Mouse (Mus musculus) liver, adult 2 months (tissue): ENCODE results near the gene Myl6. TPM values are rescaled to one million over a fixed set of nuclear protein-coding genes. Genes with fewer than 3 reads are reported as not detected.

ENCODE experiments used
- DNase-seq: peaks from one replicate; pipeline ENCODE4 v3.0.0-alpha.2; 2011; ENCODE audit warnings: low read depth, low spot score; ENCODE audit errors: extremely low read depth
- H3K27ac ChIP-seq: fragments of 200-500 bp; replicated peaks from 2 replicates; pipeline ENCODE4 v1.5.1; 2012; ENCODE audit warnings: low read depth, mild to moderate bottlenecking, control low read depth, inconsistent platforms, low read length; ENCODE audit not compliant: insufficient read depth
- H3K27me3 ChIP-seq: fragments of 200-500 bp; 2 replicates; pipeline ENCODE4 v1.6.1; 2012; ENCODE audit warnings: mild to moderate bottlenecking, moderate library complexity, low read length, inconsistent platforms; ENCODE audit not compliant: control insufficient read depth, insufficient read depth
- H3K36me3 ChIP-seq: fragments of 200-500 bp; 2 replicates; pipeline ENCODE4 v1.6.1; 2012; ENCODE audit warnings: low read length, inconsistent platforms; ENCODE audit not compliant: control insufficient read depth, insufficient read depth
- H3K4me1 ChIP-seq: fragments of 200-500 bp; 2 replicates; pipeline ENCODE4 v1.6.1; 2011; ENCODE audit warnings: low read length; ENCODE audit not compliant: control insufficient read depth, insufficient read depth
- H3K4me3 ChIP-seq: fragments of 200-500 bp; 2 replicates; pipeline ENCODE4 v1.5.1; 2011; ENCODE audit warnings: low read depth, mild to moderate bottlenecking, control low read depth, low read length, moderate library complexity; ENCODE audit not compliant: insufficient read depth
- H3K79me2 ChIP-seq: fragments of 200-500 bp; 2 replicates; pipeline ENCODE4 v1.6.1; 2012; ENCODE audit warnings: inconsistent platforms, mild to moderate bottlenecking, low read length, moderate library complexity; ENCODE audit not compliant: control insufficient read depth, insufficient read depth
- H3K9ac ChIP-seq: fragments of 200-500 bp; 2 replicates; pipeline ENCODE4 v1.6.1; 2012; ENCODE audit warnings: low read depth, mild to moderate bottlenecking, control low read depth, inconsistent platforms, low read length
- CTCF ChIP-seq: fragments of 200-500 bp; IDR thresholded peaks from 2 replicates; pipeline ENCODE4 v1.5.1; 2011; ENCODE audit warnings: low read depth, low read length, control low read depth
- POLR2A ChIP-seq: fragments of 200-500 bp; IDR thresholded peaks from 2 replicates; pipeline ENCODE4 v1.6.1; 2011; ENCODE audit warnings: low read length, control low read depth; ENCODE audit not compliant: insufficient read depth; ENCODE audit errors: extremely low read depth
- WGBS: fragments of 180-500 bp; shearing (Covaris S2); methylation state at CpG from one replicate; pipeline ENCODE4 v1.1.7; 2018; 5-methylcytosine and 5-hydroxymethylcytosine counted together
- polyA plus RNA-seq: library from polyadenylated mRNA; depleted of rRNA; stranded (reverse); fragments of >200 nt; gene quantifications from 2 replicates; pipeline ENCODE4 v1.2.3, GENCODE M21; 2012
- total RNA-seq: library from RNA; depleted of rRNA; stranded (reverse); fragments of >200 nt; gene quantifications from 2 replicates; pipeline ENCODE4 v1.2.3, GENCODE M21; 2014

Gene Myl6
- total and polyA plus RNA-seq, 2 experiments, result 556 to 575 TPM

DNA sequence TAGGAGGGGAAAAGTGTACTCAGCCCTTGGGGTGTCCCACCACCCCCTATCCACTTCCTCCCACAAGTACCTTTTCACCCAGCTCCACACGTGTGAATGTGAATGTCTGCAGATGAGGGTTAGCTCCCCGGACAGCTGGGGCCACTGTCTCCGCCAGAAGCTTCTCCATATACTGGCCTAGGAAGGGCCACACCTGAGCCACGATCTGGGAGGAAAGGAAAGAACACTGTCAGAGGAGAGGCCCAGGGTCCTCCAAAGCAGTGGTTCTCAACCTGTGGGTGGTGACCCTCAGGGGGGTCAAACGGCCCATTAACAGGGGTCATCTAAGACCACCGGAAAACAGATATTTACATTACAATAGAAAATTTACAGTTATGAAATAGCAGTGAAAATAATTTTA, 28.4 kb upstream of the Myl6 start:
- no peaks in the 10 kb centered on the region for H3K79me2 ChIP-seq
- H3K27ac ChIP-seq, result no peak overlapping the region
- no peaks in the 10 kb centered on the region for H3K27me3 ChIP-seq
- H3K4me3 ChIP-seq, result no peak overlapping the region
- no peak overlapping the region for H3K9ac ChIP-seq
- WGBS, result 90% methylated on average over 6 of the region's 6 CpGs
- no peak for TF ChIP-seq POLR2A
- no peak for TF ChIP-seq CTCF
- DNase-seq, result no peak
- H3K36me3 ChIP-seq, result no peaks in the 10 kb centered on the region; the same call in 1 of the 2 replicates
- H3K4me1 ChIP-seq, result no peaks in the 10 kb centered on the region; the same call in 1 of the 2 replicates

DNA sequence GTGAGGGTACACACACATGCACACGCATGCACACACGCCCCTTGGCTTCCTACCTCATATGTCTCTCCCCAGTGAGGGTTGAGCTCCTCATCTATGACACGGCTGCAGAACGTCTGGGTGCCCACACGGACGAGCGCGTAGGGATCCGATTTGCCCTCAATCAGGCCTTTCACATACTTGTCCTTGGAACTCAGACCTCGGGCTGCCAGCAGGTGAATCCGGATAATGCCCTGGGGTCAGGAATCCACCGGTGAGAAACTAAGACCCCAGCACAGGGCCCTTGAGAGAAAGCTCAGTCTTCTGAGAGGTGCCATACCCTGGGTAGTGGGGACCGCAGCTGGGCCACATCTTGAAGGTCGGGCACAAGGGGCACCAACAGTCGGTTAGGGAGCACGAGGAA, 26.6 kb upstream of the Myl6 start:
- no peak for DNase-seq
- TF ChIP-seq POLR2A (no peak), CTCF (no peak)
- Histone ChIP-seq H3K79me2 (no peaks in the 10 kb centered on the region; the same call in 1 of the 2 replicates), H3K27ac (no peak overlapping the region), H3K36me3 (no peaks in the 10 kb centered on the region; the same call in 1 of the 2 replicates), H3K4me1 (no peaks in the 10 kb centered on the region; the same call in 1 of the 2 replicates), H3K4me3 (no peak overlapping the region), H3K27me3 (no peaks in the 10 kb centered on the region), H3K9ac (no peak overlapping the region)
- WGBS, result 91% methylated on average over 16 of the region's 16 CpGs

DNA sequence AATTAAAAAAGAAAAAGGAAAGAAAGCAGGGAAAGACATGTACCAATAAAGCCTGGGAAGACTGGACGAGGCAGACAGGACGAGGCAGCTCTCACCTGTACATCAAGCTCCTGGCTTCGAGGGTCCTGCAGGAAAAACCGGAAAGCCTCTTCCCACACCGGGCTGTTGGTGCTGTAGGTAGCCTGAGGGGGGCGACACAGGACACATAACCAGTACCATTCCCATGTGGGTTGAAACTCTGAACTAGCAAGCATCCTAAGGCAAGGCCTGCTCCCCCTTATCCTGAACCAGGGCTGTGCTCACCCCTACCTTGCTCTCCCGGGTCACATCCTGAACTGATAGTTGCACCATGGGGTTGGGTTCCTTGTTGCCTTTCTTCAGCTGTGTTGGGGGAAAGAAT, 24.9 kb upstream of the Myl6 start:
- Histone ChIP-seq H3K9ac (no peak overlapping the region), H3K79me2 (no peaks in the 10 kb centered on the region; the same call in 1 of the 2 replicates), H3K27me3 (no peaks in the 10 kb centered on the region), H3K4me1 (no peaks in the 10 kb centered on the region), H3K27ac (no peak overlapping the region), H3K4me3 (no peak overlapping the region), H3K36me3 (peaks cover 2% of the 10 kb centered on the region; the same call in 1 of the 2 replicates)
- TF ChIP-seq POLR2A (no peak), CTCF (peak; percentile 84)
- 91% methylated on average over 7 of the region's 7 CpGs for WGBS
- no peak for DNase-seq

DNA sequence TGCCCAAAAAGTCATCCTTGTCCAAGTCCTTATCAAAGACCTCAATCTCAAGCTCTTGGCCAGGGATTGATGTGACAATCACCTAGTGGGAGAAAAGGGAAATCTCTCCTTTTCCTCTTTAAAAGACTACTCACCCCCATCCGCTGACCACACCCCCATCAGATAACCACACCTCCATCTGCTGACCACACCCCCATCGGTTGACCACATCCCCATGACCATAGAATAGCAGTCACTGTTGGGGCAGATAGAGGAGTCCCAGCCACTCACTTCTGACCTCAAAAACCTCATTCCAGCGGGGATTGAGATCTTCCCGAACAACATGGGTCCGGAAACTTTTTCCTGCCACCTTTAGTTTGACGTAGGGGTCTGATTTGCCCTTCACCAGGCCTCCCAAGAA, 22.7 kb upstream of the Myl6 start:
- 72% methylated on average over 6 of the region's 6 CpGs for WGBS
- H3K27me3 ChIP-seq, result no peaks in the 10 kb centered on the region
- H3K4me1 ChIP-seq, result no peaks in the 10 kb centered on the region
- H3K9ac ChIP-seq, result no peak overlapping the region
- TF ChIP-seq POLR2A (no peak), CTCF (no peak)
- peaks cover 4% of the 10 kb centered on the region; the same call in 1 of the 2 replicates for H3K36me3 ChIP-seq
- no peak overlapping the region for H3K4me3 ChIP-seq
- H3K27ac ChIP-seq, result no peak overlapping the region
- no peaks in the 10 kb centered on the region; the same call in 1 of the 2 replicates for H3K79me2 ChIP-seq
- DNase-seq, result no peak

DNA sequence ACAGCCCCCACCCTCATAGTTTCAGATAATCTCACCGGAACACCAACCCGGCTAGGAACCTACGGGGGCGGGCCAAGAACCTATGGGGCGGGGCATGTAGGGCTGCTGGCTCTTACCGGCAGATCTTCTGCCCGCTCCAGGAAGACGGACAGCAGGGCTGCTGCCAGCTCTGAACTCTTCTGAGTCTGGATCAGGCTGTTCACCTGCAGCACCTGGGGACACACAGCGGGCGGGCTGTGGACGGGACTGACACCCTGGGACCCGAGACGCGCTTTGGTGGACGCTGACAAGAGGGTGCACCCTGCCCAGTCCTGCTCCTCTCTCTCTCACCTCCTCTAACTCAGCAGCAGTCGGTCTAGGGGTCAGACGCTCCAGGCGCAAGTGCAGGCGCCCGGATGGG, 22.1 kb upstream of the Myl6 start:
- no peak for DNase-seq
- WGBS, result 89% methylated on average over 20 of the region's 20 CpGs
- no peak overlapping the region for H3K27ac ChIP-seq
- H3K79me2 ChIP-seq, result no peaks in the 10 kb centered on the region; the same call in 1 of the 2 replicates
- H3K9ac ChIP-seq, result no peak overlapping the region
- no peak for TF ChIP-seq POLR2A
- no peak for TF ChIP-seq CTCF
- peaks cover 4% of the 10 kb centered on the region; the same call in 1 of the 2 replicates for H3K36me3 ChIP-seq
- H3K4me1 ChIP-seq, result no peaks in the 10 kb centered on the region
- no peak overlapping the region for H3K4me3 ChIP-seq
- H3K27me3 ChIP-seq, result no peaks in the 10 kb centered on the region

- H3K4me1 ChIP-seq, result no peaks in the 10 kb centered on the region
- H3K27ac ChIP-seq, result no peak overlapping the region
- H3K4me3 ChIP-seq, result no peak overlapping the region
- 87% methylated on average over 4 of the region's 4 CpGs for WGBS
- TF ChIP-seq CTCF (no peak), POLR2A (no peak)
- H3K27me3 ChIP-seq, result no peaks in the 10 kb centered on the region
- no peak overlapping the region for H3K9ac ChIP-seq
- H3K36me3 ChIP-seq, result peaks cover 4% of the 10 kb centered on the region; the same call in 1 of the 2 replicates
- no peak for DNase-seq
- no peaks in the 10 kb centered on the region; the same call in 1 of the 2 replicates for H3K79me2 ChIP-seq
These were observed 21.1 kb upstream of the Myl6 start for GRCm38 (mm10) chr10:128515044-128515443.
